Mouse (Mus musculus): ENCODE data around the gene Eif4e2. TPM values are rescaled to one million over a fixed set of nuclear protein-coding genes. Genes with fewer than 3 reads are reported as not detected.

Eif4e2 gene
- polyA plus RNA-seq (2015; fragmentation: Nextera tagmentation; extraction: Ambion mirVana) = 161 and 172 TPM in 2 replicates

DNA sequence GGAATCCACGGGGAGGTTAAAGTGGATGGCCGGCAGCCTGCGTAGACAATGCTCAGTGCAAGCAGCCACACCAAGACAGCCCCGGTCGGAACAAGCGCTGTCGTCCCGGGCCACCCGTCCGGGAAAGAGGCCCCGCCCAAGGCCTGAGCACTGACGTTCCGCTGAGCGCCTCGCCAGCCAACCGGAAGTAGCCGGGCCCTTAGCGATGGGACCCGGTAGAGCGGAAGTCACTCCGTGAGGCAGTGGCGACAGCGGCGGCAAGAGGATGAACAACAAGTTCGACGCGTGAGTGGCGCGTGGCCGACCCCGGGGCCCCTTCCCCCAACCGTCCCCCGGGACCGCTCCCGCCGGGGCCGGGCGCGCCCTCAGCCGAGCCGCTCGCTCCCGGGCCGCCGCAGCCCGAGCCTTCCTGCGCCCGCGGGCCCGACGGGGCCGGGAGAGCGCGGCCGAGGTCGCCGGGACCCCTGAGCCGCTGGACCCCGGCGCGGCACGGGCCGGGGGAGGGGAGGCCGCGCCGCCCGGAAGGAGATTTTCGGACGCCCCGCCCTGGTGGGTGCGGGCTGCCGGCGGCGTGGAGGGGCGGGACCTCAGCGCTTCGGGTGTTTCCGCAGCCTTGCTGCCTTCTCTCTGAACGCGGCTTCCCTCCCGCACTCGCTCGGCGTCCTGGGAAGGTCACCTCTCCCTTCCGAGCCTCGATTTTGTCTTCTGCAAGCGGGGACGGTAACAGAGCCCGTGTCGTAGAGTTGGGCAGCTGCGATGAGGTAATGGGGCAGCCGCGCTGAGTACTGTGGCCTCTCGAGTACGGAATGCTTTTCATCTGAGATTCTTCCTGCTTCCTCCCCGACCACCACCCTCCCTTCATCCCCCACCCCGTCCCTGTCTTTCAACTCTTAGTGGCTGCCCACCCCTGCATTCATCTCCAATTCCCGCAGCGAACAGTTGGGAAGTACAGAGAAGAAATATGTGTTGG, at the start of gene Eif4e2:
Eif4e2 (plus strand) TSS at position 180 of the 970 bp plus-strand sequence.
- 0 out of 2 replicates have a peak, but pooled peaks cover 3% of the 10 kb centered on the region for H3K36me3 ChIP-seq (ENCODE audit: control insufficient read depth, insufficient read depth, low read length)
- peak within 1 kb of the TSS; percentile 84 for H3K4me3 ChIP-seq (ENCODE audit: low read length)
- peak within 1 kb of the TSS; percentile 99 for H3K9ac ChIP-seq (ENCODE audit: low read depth, low read length)
- H3K4me2 ChIP-seq (ENCODE audit: low read depth, low read length) = peak within 1 kb of the TSS; percentile 73
- H3K27me3 ChIP-seq (replicated peaks; ENCODE audit: control insufficient read depth, insufficient read depth, low read length) = no peaks in the 10 kb centered on the region
- H3K9me3 ChIP-seq (ENCODE audit: control insufficient read depth, low read length) = no peaks in the 10 kb centered on the region
- H3K4me1 ChIP-seq (ENCODE audit: control insufficient read depth, insufficient read depth, low read length) = peaks cover 20% of the 10 kb centered on the region
- under 1% methylated on average over 85 of the region's 99 CpGs for WGBS
- H3K27ac ChIP-seq (ENCODE audit: low read length) = peak within 1 kb of the TSS; percentile 99
- ATAC-seq = peak; percentile 98

DNA sequence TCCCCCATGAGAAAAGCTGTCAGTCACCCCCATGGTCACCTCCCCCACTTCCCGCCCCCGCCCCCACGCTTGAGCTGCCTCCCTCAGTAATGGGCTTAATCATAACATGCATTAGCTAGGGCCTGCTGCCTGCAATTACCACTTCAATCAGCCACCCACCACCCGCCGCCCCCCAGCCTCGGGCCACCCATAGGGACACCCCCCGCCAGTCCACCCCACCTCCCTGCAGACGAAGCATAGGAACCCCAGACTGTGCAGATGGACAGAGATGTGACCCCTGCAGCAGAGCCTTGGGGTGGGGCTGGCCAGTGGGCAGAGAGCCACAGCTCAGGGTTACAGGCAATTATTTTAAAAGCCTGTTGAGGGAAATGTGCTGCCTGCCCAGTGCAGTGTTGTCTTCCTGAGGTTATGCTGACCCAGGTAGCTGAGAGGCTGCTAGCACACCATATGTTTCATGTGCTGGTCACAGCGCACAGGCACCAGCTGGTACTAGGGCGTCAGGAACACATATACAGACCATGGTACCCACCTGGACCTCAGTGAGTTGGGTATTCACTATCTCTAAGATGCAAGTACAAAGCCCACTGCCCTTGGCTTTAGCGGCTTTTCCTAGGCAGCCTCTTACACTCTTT, 49.4 kb upstream of the Eif4e2 start:
- Histone ChIP-seq H3K4me3 (ENCODE audit: low read length) (no peak overlapping the region), H3K36me3 (ENCODE audit: control insufficient read depth, insufficient read depth, low read length) (no peaks in the 10 kb centered on the region), H3K4me1 (ENCODE audit: control insufficient read depth, insufficient read depth, low read length) (no peaks in the 10 kb centered on the region), H3K9me3 (ENCODE audit: control insufficient read depth, low read length) (no peaks in the 10 kb centered on the region), H3K27me3 (replicated peaks; ENCODE audit: control insufficient read depth, insufficient read depth, low read length) (peaks cover 21% of the 10 kb centered on the region), H3K27ac (ENCODE audit: low read length) (no peak overlapping the region), H3K9ac (ENCODE audit: low read depth, low read length) (no peak overlapping the region), H3K4me2 (ENCODE audit: low read depth, low read length) (no peak overlapping the region)
- ATAC-seq = no peak
- WGBS = 26% methylated on average over 11 of the region's 11 CpGs

DNA sequence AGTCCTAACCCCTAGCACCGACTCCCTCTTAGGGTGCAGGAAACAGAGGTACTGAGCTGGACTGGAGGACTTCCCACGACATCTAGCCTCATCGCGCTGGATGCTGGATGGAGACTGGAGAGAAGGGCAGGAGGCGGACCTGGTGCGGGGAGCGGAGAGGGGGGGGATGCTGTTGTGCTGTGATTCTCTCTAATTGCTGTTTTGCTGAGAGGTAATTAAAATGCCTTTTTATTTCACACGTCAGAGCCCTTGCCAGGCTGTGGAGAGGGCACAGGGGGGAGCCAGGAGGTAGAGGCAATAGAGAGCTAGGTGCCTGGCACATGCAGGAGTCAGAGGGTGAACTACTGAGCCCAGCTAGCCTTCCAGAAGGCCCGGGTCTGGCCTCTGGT, 48.9 kb upstream of the Eif4e2 start:
- no peak overlapping the region for H3K4me2 ChIP-seq (ENCODE audit: low read depth, low read length)
- H3K4me1 ChIP-seq (ENCODE audit: control insufficient read depth, insufficient read depth, low read length) = no peaks in the 10 kb centered on the region
- H3K27me3 ChIP-seq (replicated peaks; ENCODE audit: control insufficient read depth, insufficient read depth, low read length) = peaks cover 21% of the 10 kb centered on the region
- H3K4me3 ChIP-seq (ENCODE audit: low read length) = no peak overlapping the region
- no peaks in the 10 kb centered on the region for H3K36me3 ChIP-seq (ENCODE audit: control insufficient read depth, insufficient read depth, low read length)
- 45% methylated on average over 9 of the region's 9 CpGs for WGBS
- no peak overlapping the region for H3K9ac ChIP-seq (ENCODE audit: low read depth, low read length)
- H3K27ac ChIP-seq (ENCODE audit: low read length) = no peak overlapping the region
- ATAC-seq = no peak
- H3K9me3 ChIP-seq (ENCODE audit: control insufficient read depth, low read length) = no peaks in the 10 kb centered on the region

DNA sequence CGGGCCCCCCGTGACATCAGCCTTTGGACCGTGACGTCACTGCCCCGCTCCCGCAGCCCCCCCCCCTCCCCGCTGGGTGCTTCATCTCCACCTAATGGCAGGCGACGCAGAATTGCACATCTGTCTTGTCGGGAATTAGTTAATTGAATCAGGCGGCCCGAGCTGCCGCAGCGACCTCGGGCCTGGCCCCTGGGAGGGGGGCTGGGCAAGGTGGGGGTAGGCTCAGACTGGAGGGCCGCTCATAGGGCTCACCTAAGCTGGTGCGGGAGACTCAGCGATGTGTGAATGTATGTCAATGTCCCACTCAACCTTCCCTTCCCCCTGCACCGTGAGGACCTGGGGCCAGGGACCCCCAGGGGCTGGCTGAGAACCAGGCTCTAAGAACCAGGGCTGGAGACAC, 43.3 kb upstream of the Eif4e2 start:
- 5% methylated on average over 19 of the region's 19 CpGs for WGBS
- Histone ChIP-seq H3K27me3 (replicated peaks; ENCODE audit: control insufficient read depth, insufficient read depth, low read length) (peaks cover 9% of the 10 kb centered on the region), H3K4me3 (ENCODE audit: low read length) (no peak overlapping the region), H3K9ac (ENCODE audit: low read depth, low read length) (no peak overlapping the region), H3K27ac (ENCODE audit: low read length) (no peak overlapping the region), H3K4me2 (ENCODE audit: low read depth, low read length) (no peak overlapping the region), H3K9me3 (ENCODE audit: control insufficient read depth, low read length) (no peaks in the 10 kb centered on the region), H3K36me3 (ENCODE audit: control insufficient read depth, insufficient read depth, low read length) (no peaks in the 10 kb centered on the region), H3K4me1 (ENCODE audit: control insufficient read depth, insufficient read depth, low read length) (no peaks in the 10 kb centered on the region)
- ATAC-seq = no peak

DNA sequence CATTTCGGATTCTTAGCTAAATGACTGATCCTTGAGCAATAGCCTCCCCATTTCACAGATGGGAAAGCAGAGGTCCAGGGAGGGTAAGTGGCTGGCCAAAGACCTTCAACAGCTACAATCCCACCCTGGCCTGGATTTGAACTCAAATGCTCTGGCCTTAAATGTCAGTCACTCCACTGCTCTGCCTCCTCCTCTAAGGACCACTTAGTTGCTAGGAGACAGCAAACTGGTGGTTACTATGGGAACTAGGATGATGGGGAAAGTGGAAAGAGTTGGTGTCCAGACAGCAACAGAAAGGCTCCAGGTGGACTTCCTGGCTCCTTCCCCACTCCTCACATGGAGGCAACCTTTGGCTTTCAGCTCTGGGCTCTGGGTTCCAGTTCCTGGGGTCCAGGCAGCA, 42.4 kb upstream of the Eif4e2 start:
- no peaks in the 10 kb centered on the region for H3K36me3 ChIP-seq (ENCODE audit: control insufficient read depth, insufficient read depth, low read length)
- no peak for ATAC-seq

DNA sequence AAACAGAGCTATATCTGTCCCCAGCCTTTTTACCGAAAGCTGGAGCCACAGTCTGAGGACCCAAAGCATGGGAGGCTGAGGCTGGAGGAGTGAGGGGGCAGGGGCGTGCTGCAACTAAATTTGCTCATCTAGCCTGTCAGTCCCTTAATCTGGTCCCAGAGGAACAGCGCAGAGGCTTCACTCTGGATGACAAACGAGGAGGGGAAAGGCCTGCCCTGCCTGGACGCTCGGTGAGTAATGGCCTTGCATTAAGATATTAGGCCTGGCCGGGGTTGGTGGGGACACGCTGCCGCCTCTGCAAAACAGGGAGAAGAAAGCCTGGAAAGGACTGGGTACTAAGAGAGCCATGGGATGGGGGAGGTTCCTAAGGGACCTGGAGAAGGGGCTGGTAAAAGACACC, 41.4 kb upstream of the Eif4e2 start:
- no peak overlapping the region for H3K4me2 ChIP-seq (ENCODE audit: low read depth, low read length)
- peaks cover 5% of the 10 kb centered on the region for H3K27me3 ChIP-seq (replicated peaks; ENCODE audit: control insufficient read depth, insufficient read depth, low read length)
- no peak overlapping the region for H3K9ac ChIP-seq (ENCODE audit: low read depth, low read length)
- H3K36me3 ChIP-seq (ENCODE audit: control insufficient read depth, insufficient read depth, low read length) = no peaks in the 10 kb centered on the region
- peaks cover 7% of the 10 kb centered on the region; the same call in 1 of the 2 replicates for H3K4me1 ChIP-seq (ENCODE audit: control insufficient read depth, insufficient read depth, low read length)
- ATAC-seq = no peak
- H3K4me3 ChIP-seq (ENCODE audit: low read length) = no peak overlapping the region
- H3K27ac ChIP-seq (ENCODE audit: low read length) = no peak overlapping the region
- no peaks in the 10 kb centered on the region for H3K9me3 ChIP-seq (ENCODE audit: control insufficient read depth, low read length)
- 50% methylated on average over 9 of the region's 9 CpGs for WGBS

More for the DNA sequence above, 42.4 kb upstream of the Eif4e2 start:
- 80% methylated on average over 1 of the region's 1 CpGs for WGBS
- peaks cover 5% of the 10 kb centered on the region for H3K27me3 ChIP-seq (replicated peaks; ENCODE audit: control insufficient read depth, insufficient read depth, low read length)
- no peak overlapping the region for H3K4me2 ChIP-seq (ENCODE audit: low read depth, low read length)
- H3K4me3 ChIP-seq (ENCODE audit: low read length) = no peak overlapping the region
- peaks cover 7% of the 10 kb centered on the region; the same call in 1 of the 2 replicates for H3K4me1 ChIP-seq (ENCODE audit: control insufficient read depth, insufficient read depth, low read length)
- no peak overlapping the region for H3K27ac ChIP-seq (ENCODE audit: low read length)
- H3K9me3 ChIP-seq (ENCODE audit: control insufficient read depth, low read length) = no peaks in the 10 kb centered on the region
- no peak overlapping the region for H3K9ac ChIP-seq (ENCODE audit: low read depth, low read length)

DNA sequence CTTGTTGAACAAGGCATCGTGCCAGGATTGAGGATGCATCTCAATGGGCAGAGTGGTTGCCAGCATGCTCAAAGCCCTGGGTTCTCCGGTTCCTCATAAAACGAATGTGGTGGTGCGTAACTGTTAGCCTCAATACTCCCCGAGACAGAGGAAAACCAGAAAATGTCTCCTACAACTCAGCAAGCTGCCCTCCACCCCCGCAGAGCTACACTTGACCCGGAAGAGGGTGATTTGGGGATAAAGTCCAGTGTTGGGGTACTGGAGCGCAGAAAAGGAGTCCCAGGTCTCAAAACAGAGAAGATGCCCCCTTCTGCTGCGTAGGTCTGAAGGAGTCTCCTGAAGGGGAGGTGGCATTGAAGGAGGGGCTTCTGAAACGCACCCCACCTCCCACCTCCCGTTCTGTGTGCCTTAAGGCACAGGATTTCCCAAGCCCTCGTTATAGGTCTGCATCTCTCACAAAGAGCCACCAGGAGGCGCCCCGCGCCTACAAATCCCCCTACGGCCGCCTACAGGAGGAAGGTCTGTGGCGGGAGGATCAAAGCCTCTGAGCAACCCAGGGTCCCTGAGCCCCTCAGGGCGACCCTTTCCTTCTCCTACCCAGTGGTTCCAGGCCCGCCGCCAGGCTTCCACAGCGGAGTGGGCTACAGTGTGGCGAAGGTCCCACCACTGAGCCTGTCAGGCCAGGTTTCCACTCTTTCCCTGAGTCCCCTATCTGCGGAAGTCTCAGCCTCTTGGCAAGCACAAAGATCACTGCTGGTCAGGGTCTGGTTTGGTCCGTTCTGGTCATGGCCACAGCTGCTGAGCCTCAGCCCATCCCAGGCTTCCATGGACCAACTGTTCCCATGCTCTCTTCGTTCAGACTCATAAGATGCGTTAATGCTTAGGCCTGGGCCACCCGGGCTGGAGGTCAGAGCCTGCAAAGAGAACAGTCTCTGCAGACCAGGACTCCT, 39.4 kb upstream of the Eif4e2 start:
- H3K27me3 ChIP-seq (replicated peaks; ENCODE audit: control insufficient read depth, insufficient read depth, low read length) = peaks cover 5% of the 10 kb centered on the region
- H3K36me3 ChIP-seq (ENCODE audit: control insufficient read depth, insufficient read depth, low read length) = no peaks in the 10 kb centered on the region
- 31% methylated on average over 28 of the region's 28 CpGs for WGBS
- peak; percentile 57 for ATAC-seq
- H3K9me3 ChIP-seq (ENCODE audit: control insufficient read depth, low read length) = no peaks in the 10 kb centered on the region
- H3K4me2 ChIP-seq (ENCODE audit: low read depth, low read length) = peak overlapping the region; percentile 7; the same call in 1 of the 2 replicates
- H3K27ac ChIP-seq (ENCODE audit: low read length) = no peak overlapping the region
- no peak overlapping the region for H3K9ac ChIP-seq (ENCODE audit: low read depth, low read length)
- peaks cover 7% of the 10 kb centered on the region; the same call in 1 of the 2 replicates for H3K4me1 ChIP-seq (ENCODE audit: control insufficient read depth, insufficient read depth, low read length)
- H3K4me3 ChIP-seq (ENCODE audit: low read length) = no peak overlapping the region

DNA sequence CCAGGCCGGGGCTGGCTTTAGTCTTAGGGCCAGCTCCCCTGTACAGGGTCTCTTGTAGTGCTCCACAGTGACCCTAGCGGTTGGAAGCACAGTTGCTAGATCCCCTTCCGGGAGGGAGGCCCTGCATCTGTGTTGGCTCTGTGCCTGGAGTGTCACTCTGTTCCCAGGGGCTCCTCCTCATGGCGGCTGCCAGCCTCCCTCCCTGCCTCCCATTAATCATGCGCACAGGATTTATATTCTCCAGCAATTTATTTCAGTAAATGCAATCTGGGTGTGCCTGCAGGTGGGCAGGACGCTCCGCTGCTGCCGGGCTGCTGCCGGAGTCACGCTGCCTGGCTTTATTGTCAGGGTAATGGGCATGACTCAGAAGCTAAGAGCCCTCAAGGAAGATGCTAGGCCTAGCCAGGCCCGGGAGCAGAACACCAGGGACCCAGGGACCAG, 37.8 kb upstream of the Eif4e2 start:
- Histone ChIP-seq H3K36me3 (ENCODE audit: control insufficient read depth, insufficient read depth, low read length) (no peaks in the 10 kb centered on the region), H3K4me2 (ENCODE audit: low read depth, low read length) (peak overlapping the region; percentile 20; the same call in 1 of the 2 replicates), H3K4me1 (ENCODE audit: control insufficient read depth, insufficient read depth, low read length) (peaks cover 7% of the 10 kb centered on the region; the same call in 1 of the 2 replicates), H3K27me3 (replicated peaks; ENCODE audit: control insufficient read depth, insufficient read depth, low read length) (peaks cover 9% of the 10 kb centered on the region), H3K4me3 (ENCODE audit: low read length) (no peak overlapping the region), H3K9me3 (ENCODE audit: control insufficient read depth, low read length) (no peaks in the 10 kb centered on the region), H3K27ac (ENCODE audit: low read length) (no peak overlapping the region), H3K9ac (ENCODE audit: low read depth, low read length) (no peak overlapping the region)
- WGBS = 16% methylated on average over 11 of the region's 11 CpGs
- peak; percentile 73 for ATAC-seq

Measured in intestine, embryonic 16.5 days (tissue).